ENCODE assay signal across 8 mouse cellular contexts in genomic region chr7:27552931-27553513, GRCm38 (mm10). TPM values are rescaled to one million over a fixed set of nuclear protein-coding genes. Genes with fewer than 3 reads are reported as not detected.
DNase-seq lines count a peak whose midpoint lies in the region; ATAC-seq lines count a peak whose summit lies in the region.

Pld3 (minus strand) TSS chr7:27553218.
2310022A10Rik (plus strand) TSS chr7:27553233.

- ATAC-seq in inflammation-experienced regulatory T-cells, adult 6 months = peak; percentile 100
- peak; percentile 100 for ATAC-seq in megakaryocyte-erythroid progenitor cell, adult 5-6 weeks (replicated peaks; ENCODE audit: low FRiP score, low TSS enrichment, poor library complexity, severe bottlenecking)

- intact Hi-C loops in gastrocnemius, postnatal 14 days (cut with DNase I; ENCODE audit: low total_unique reads) = no loop called here
- intact Hi-C loops in left cerebral cortex, postnatal 10 days (cut with DNase I) = no loop called here

- peak; percentile 97 to 98 for DNase-seq in adrenal gland, adult (ENCODE audit: inconsistent age in 2 of 2, low spot score in 1 of 2)
- peak; percentile 96 for DNase-seq in embryo, embryonic 10.5 days (ENCODE audit: low spot score)
- DNase-seq in gastrocnemius, postnatal 14 days = peak; percentile 96
- DNase-seq in left cerebral cortex, postnatal 10 days (ENCODE audit: extremely low spot score in 1 of 2, low spot score in 2 of 2) = peak; percentile 96 to 98
- peak; percentile 98 for DNase-seq in right cerebral cortex, postnatal 25 days
- DNase-seq in urinary bladder, postnatal 4 days (ENCODE audit: low spot score in 2 of 2) = peak; percentile 94 to 95

RNA-seq across cellular contexts. Expression of gene Pld3, which starts in this region (rescaled TPM):
- 10 to 100 TPM; 23.1 to 27.8 TPM for total RNA-seq in gastrocnemius, postnatal 14 days (2021)
- 100 to 1,000 TPM; 155 to 246 (median 192) TPM for polyA plus RNA-seq in inflammation-experienced regulatory T-cells, adult 6 months (2017; shearing (Covaris generic))
- total RNA-seq in left cerebral cortex, postnatal 10 days (2021) = 100 to 1,000 TPM; 520 to 550 TPM
- 9.4 and 9.8 TPM in 2 replicates for total RNA-seq in megakaryocyte-erythroid progenitor cell, adult 5-6 weeks (2014; fragmentation: Nextera tagmentation)
- 2.4 and 7.8 TPM in 2 replicates for total RNA-seq in megakaryocyte-erythroid progenitor cell, adult 5-6 weeks (2017)

RNA-seq across cellular contexts. Expression of gene 2310022A10Rik, which starts in this region (rescaled TPM):
- 100 to 1,000 TPM; 103 to 114 TPM for total RNA-seq in gastrocnemius, postnatal 14 days (2021)
- polyA plus RNA-seq in inflammation-experienced regulatory T-cells, adult 6 months (2017; shearing (Covaris generic)) = 10 to 100 TPM; 16.4 to 24.4 (median 21.4) TPM
- total RNA-seq in left cerebral cortex, postnatal 10 days (2021) = 10 to 100 TPM; 23.1 to 26.2 TPM
- 30.3 and 38.1 TPM in 2 replicates for total RNA-seq in megakaryocyte-erythroid progenitor cell, adult 5-6 weeks (2014; fragmentation: Nextera tagmentation)
- 2.3 and 31.3 TPM in 2 replicates for total RNA-seq in megakaryocyte-erythroid progenitor cell, adult 5-6 weeks (2017)

Comparison
In these comparisons a context has a peak if more than half of its experiments do, and no peak if none do; other contexts are left out.
1. Peak in every context shown above with its lines: DNase-seq and ATAC-seq.
2. RNA of gene Pld3 (total RNA-seq): 520 to 550 TPM in left cerebral cortex, postnatal 10 days; 23.1 to 27.8 TPM in gastrocnemius, postnatal 14 days and 2.4 to 9.8 TPM in megakaryocyte-erythroid progenitor cell, adult 5-6 weeks; every median in the first group is over 10 times any median in the second.